Mouse (Mus musculus) small intestine, adult 2 months (tissue): ENCODE measurements around the gene Gm2310. TPM values are rescaled to one million over a fixed set of nuclear protein-coding genes. Genes with fewer than 3 reads are reported as not detected.
"Not testable (repeated sequence)": the region's sequence is repeated elsewhere in the genome, so short reads cannot be mapped to it uniquely, and the experiment has no call there.

Source experiments
- H3K27ac ChIP-seq: fragments of 200-500 bp; 2 replicates; pipeline ENCODE4 v1.5.1; 2012; ENCODE audit warnings: low read depth, low read length, control low read depth, inconsistent platforms; ENCODE audit not compliant: insufficient read depth
- H3K27me3 ChIP-seq: fragments of 200-500 bp; 2 replicates; pipeline ENCODE4 v1.6.1; 2012; ENCODE audit warnings: mild to moderate bottlenecking, moderate library complexity, low read length, inconsistent platforms; ENCODE audit not compliant: control insufficient read depth, insufficient read depth
- H3K36me3 ChIP-seq: fragments of 200-500 bp; 2 replicates; pipeline ENCODE4 v1.6.1; 2012; ENCODE audit warnings: mild to moderate bottlenecking, low read length, control low read depth, inconsistent platforms; ENCODE audit not compliant: control insufficient read depth, insufficient read depth
- H3K4me1 ChIP-seq: fragments of 200-500 bp; 2 replicates; pipeline ENCODE4 v1.6.1; 2012; ENCODE audit warnings: low read length, inconsistent platforms, mixed read lengths; ENCODE audit not compliant: control insufficient read depth, insufficient read depth, insufficient read length
- H3K4me3 ChIP-seq: fragments of 200-500 bp; 2 replicates; pipeline ENCODE4 v1.5.1; 2012; ENCODE audit warnings: low read depth, mild to moderate bottlenecking, control low read depth, inconsistent platforms, low read length, moderate library complexity
- CTCF ChIP-seq: fragments of 200-500 bp; IDR thresholded peaks from 2 replicates; pipeline ENCODE4 v1.5.1; 2012; ENCODE audit warnings: low read depth, mild to moderate bottlenecking, control low read depth, inconsistent platforms, low read length, moderate library complexity, mixed read lengths; ENCODE audit not compliant: insufficient replicate concordance, insufficient read length; ENCODE audit errors: extremely low read depth
- POLR2A ChIP-seq: fragments of 200-500 bp; IDR thresholded peaks from 2 replicates; pipeline ENCODE4 v1.6.1; 2012; ENCODE audit warnings: low read depth, mild to moderate bottlenecking, control low read depth, inconsistent platforms, low read length, moderate library complexity
- WGBS: fragments of 180-500 bp; shearing (Covaris S2); methylation state at CpG from one replicate; pipeline ENCODE4 v1.1.7; 2018; 5-methylcytosine and 5-hydroxymethylcytosine counted together
- polyA plus RNA-seq: library from polyadenylated mRNA; depleted of rRNA; stranded (reverse); fragments of >200 nt; gene quantifications from 2 replicates; pipeline ENCODE4 v1.2.3, GENCODE M21; 2012; rRNA removed

Gm2310 gene
- polyA plus RNA-seq = not detected in 2 replicates

DNA sequence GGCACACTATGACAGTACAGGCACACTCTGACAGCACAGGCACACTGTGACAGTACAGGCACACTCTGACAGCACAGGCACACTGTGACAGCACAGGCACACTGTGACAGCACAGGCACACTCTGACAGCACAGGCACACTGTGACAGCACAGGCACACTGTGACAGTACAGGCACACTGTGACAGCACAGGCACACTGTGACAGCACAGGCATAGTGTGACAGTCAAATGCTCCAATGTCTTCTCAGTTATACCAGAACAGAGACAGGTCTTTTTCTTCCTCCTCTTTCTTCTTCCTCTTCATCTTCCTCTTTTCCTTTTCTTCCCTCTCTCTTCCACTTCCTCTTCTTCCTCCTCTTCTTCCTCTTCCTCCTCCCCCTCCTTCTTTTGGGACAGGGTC, at the start of gene Gm2310:
TSS of gene Gm2310 (minus strand) at position 101 of the 400 bp plus-strand sequence.
- not testable (repeated sequence) for H3K4me1 ChIP-seq, H3K4me3 ChIP-seq, H3K27ac ChIP-seq, H3K27me3 ChIP-seq, H3K36me3 ChIP-seq

DNA sequence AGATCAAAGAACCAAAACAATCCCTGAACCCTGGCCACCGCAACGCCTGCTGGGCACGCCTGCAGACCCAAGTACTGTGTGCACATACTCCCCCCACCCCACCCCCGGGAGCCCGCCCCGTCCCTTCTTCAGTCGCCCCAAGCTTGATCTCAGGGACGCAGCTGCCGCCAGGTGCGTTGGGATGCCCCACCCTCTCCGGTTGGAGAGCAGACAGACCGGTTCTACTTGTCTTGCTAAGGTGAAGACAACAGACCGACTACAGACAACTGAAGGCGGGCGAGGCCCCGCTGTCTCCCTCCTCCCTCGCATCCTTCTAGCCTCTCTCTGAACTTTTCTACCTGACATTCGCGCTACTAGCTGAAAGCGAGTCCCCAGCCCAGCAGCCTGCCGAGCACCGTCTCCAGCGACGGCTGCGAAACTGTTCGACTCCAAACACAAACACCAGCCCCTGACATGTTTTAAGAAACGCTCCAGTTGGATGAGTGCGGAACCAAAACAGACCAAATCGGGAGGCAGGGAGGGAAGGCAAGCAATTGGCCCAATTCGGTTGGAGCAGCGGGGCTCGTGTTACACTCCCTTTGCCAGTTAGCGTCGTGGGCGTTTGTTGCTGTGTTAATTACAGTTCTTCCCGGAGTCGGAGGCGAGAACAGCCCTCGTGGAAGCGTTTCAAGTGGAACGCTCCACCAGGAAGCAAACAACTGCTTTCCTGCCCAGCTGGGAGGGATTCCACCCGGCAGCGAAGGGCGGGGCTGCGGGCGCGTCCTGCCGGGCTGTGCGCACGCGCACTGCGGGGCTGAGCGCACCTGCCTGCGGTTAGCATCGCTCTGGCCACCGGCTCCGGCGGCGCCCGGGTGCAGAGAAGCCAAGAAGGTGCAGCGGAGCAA, 49.1 kb upstream of the Gm2310 start:
- Histone ChIP-seq H3K27ac (peak overlapping the region; percentile 82), H3K36me3 (no peaks in the 10 kb centered on the region), H3K27me3 (no peaks in the 10 kb centered on the region), H3K4me1 (peaks cover 2% of the 10 kb centered on the region; the same call in 1 of the 2 replicates), H3K4me3 (peak overlapping the region; percentile 63)
- peak; percentile 53; the same call in 1 of the 2 replicates for TF ChIP-seq POLR2A
- TF ChIP-seq CTCF = no peak
- under 1% methylated on average over 61 of the region's 61 CpGs for WGBS

DNA sequence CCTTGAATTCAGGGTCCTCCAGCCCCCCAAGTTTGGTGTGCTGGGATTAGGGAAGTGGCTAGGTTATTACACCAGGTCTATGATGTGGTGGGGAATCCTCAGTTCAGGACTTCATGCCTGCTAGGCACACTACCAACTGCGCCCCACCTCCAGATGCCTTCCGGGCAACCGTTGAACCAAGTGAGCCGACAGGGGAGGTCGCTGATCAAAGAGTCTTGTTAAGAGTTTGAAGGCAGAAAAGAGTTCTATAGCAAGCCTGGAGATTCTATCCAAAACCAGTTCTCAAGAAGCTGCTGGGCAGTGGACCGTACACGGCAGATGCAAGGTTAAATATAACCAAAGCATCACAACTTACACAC, 48.5 kb upstream of the Gm2310 start:
- 6% methylated on average over 7 of the region's 7 CpGs for WGBS
- TF ChIP-seq POLR2A = no peak
- no peak for TF ChIP-seq CTCF
- H3K36me3 ChIP-seq = no peaks in the 10 kb centered on the region
- H3K4me1 ChIP-seq = peaks cover 2% of the 10 kb centered on the region; the same call in 1 of the 2 replicates
- peak overlapping the region; percentile 63 for H3K4me3 ChIP-seq
- no peaks in the 10 kb centered on the region for H3K27me3 ChIP-seq
- peak overlapping the region; percentile 50 for H3K27ac ChIP-seq

DNA sequence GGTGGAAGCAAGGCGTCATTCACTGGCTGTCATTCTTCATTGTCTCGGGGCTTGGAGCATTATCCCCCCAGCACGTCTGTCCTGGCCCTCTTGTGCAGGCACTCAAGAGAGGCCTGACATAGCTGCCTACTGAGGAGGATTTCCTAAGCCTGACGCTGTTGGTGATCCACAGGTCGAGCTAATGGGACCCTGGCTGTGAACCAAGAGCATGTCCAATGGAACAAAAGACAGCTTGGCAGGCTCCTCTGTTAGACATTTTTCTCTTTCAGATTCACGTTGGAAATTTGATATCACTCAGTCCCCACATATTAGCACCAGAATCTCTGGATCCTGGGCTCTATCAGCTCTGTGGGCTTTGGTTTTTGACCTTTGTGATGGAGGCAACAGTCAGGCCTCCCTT, 45.7 kb upstream of the Gm2310 start:
- TF ChIP-seq CTCF = no peak
- TF ChIP-seq POLR2A = no peak
- H3K36me3 ChIP-seq = no peaks in the 10 kb centered on the region
- H3K4me1 ChIP-seq = peaks cover 2% of the 10 kb centered on the region; the same call in 1 of the 2 replicates
- no peaks in the 10 kb centered on the region for H3K27me3 ChIP-seq
- 60% methylated on average over 6 of the region's 6 CpGs for WGBS
- H3K27ac ChIP-seq = no peak overlapping the region
- no peak overlapping the region for H3K4me3 ChIP-seq

DNA sequence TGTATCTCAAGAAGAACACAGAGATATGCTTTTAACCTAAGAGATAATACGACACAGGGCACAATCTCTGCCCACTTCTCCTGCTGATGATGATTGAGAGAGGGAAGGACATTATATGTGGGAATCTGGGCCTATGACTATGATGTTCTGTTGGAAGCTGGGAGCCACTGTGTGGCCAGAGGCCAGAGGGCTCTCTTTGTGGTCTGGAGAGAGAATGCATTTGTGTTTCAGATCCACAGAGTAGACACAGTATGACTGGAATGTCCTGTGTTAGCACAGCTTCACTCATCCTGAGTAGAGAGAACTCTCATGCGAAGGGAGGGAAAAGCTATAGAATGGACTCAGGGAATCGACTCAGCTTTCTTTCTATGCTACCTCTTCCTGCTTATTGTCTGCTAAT, 44.6 kb upstream of the Gm2310 start:
- H3K27ac ChIP-seq = no peak overlapping the region
- no peaks in the 10 kb centered on the region for H3K27me3 ChIP-seq
- H3K4me1 ChIP-seq = peaks cover 2% of the 10 kb centered on the region; the same call in 1 of the 2 replicates
- 85% methylated on average over 3 of the region's 3 CpGs for WGBS
- H3K4me3 ChIP-seq = no peak overlapping the region
- no peaks in the 10 kb centered on the region for H3K36me3 ChIP-seq
- TF ChIP-seq CTCF = no peak
- no peak for TF ChIP-seq POLR2A

DNA sequence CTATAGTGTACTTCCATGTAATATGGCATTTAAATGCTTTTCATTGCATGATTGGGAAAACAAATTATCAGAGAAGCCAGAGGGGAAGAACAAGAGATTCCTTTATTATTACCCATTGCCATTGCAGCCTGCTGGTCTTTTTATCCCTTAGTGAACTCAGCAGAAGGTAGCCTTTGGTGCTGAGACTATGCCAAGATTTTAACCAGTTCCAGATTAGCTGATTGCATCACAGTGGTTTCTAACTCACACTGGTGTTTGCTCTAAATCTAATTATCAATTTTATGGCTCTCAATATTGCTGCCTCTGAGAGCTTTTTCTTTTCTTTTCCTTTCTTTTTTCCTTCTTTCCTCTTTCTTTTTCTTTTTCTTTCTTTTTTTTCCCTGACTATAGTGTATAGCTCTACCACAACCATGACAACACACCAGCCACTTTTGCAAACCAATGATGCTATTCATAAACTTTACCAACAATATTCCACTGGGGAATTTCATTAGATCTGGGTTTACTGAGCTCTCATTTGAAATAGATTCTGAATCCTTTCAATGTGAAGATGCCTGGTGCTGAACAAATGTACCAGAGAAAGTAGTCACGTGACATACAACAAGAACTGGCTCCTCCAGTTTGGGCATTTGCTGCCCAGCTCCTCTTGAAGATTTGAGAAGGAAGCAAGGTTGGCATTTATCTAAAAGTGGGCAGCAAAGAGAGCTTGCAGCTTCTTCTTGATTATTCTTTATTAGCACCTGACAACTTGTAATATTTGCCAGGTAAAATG, 43.9 kb upstream of the Gm2310 start:
- Histone ChIP-seq H3K27ac (no peak overlapping the region), H3K36me3 (no peaks in the 10 kb centered on the region), H3K4me1 (peaks cover 2% of the 10 kb centered on the region; the same call in 1 of the 2 replicates), H3K27me3 (no peaks in the 10 kb centered on the region), H3K4me3 (no peak overlapping the region)
- no peak for TF ChIP-seq CTCF
- 36% methylated on average over 1 of the region's 1 CpGs for WGBS

DNA sequence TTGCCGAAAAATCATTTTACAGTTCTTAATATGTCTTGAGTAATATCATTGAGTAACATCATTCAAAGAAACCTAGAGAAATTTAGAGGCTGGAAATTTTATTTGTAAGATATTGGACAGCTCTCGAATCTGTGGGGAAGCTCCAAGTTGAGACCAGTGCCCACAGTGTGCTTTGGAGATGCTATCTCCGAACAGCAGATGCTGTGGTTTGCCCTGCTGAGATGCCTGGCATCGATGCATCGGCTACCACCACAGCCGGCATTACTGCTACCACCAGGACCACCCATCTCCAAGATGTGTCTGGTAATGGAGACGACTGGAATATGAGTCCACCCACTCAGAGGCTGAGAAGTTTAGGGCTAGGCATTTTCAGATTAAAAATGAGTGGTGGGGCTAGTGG, 43.0 kb upstream of the Gm2310 start:
- H3K4me1 ChIP-seq = no peaks in the 10 kb centered on the region
- H3K27me3 ChIP-seq = no peaks in the 10 kb centered on the region
- WGBS = 85% methylated on average over 7 of the region's 7 CpGs
- no peak for TF ChIP-seq POLR2A
- no peak for TF ChIP-seq CTCF
- H3K4me3 ChIP-seq = no peak overlapping the region
- H3K36me3 ChIP-seq = no peaks in the 10 kb centered on the region
- H3K27ac ChIP-seq = no peak overlapping the region
